ENCODE assay signal across 8 mouse cellular contexts in genomic region chr10:81268056-81268455, GRCm38 (mm10). TPM values are rescaled to one million over a fixed set of nuclear protein-coding genes. Genes with fewer than 3 reads are reported as not detected.
A peak's percentile ranks its signal among the peaks of the same experiment; 100 is the strongest.
DNase-seq lines count a peak whose midpoint lies in the region; ATAC-seq and TF ChIP-seq lines count a peak whose summit lies in the region.

No protein-coding gene starts in this region.

- DNase-seq in adrenal gland, adult (ENCODE audit: inconsistent age in 2 of 2, low spot score in 1 of 2) = peak; percentile 89 to 96
- peak; percentile 83 to 87 for DNase-seq in gastrocnemius, adult 8-10 months (ENCODE audit: low spot score in 2 of 2)
- DNase-seq in induced T-regulatory cell, adult 2 months (ENCODE audit: low read depth) = peak; percentile 88
- DNase-seq in left cerebral cortex, adult 9 months (ENCODE audit: low spot score in 2 of 2) = peak; percentile 70 to 90
- peak; percentile 91 for DNase-seq in right cerebral cortex, adult 18-20 months
- peak; percentile 87 for DNase-seq in urinary bladder, postnatal 14 days (ENCODE audit: low spot score)

- no peak overlapping the region for H3K27ac ChIP-seq in cortical plate, adult 2 months (ENCODE audit: insufficient read depth, low read length)

- ATAC-seq in megakaryocyte, adult 5-6 weeks (ENCODE audit: poor library complexity, severe bottlenecking) = peak; percentile 72

- TF ChIP-seq CTCF in cortical plate, adult 2 months (IDR thresholded peaks at IDR 0.05; ENCODE audit: extremely low read depth, insufficient read depth, low read length) = no peak

- peak; percentile 86; the same call in 1 of the 2 replicates for TF ChIP-seq POLR2A in cortical plate, adult 2 months (IDR thresholded peaks at IDR 0.05; ENCODE audit: extremely low read depth, insufficient read depth, low read length)

- H3K4me1 ChIP-seq in cortical plate, adult 2 months (ENCODE audit: control insufficient read depth, insufficient read depth, low read length) = no peaks in the 10 kb centered on the region

- peak overlapping the region; percentile 49 for H3K4me3 ChIP-seq in cortical plate, adult 2 months (ENCODE audit: insufficient read depth, low read length)

RNA-seq across cellular contexts. Expression of gene Apba3, which starts 1.3 kb away (rescaled TPM):
- polyA plus RNA-seq in cortical plate, adult 2 months (2012; rRNA removed) = 52.1 and 58.2 TPM in 2 replicates
- 100 to 1,000 TPM in 2 of 4 experiments, 10 to 100 TPM in 2; 94.6 to 106 (median 98.8) TPM for total RNA-seq in gastrocnemius, adult 8-10 months (2022)
- total RNA-seq in megakaryocyte, adult 5-6 weeks (2015) = 16.4 and 20.2 TPM in 2 replicates
- 11.5 and 15.0 TPM in 2 replicates for total RNA-seq in megakaryocyte, adult 5-6 weeks (2017)

RNA-seq across cellular contexts. Expression of gene Mrpl54, which starts 1.3 kb away (rescaled TPM):
- polyA plus RNA-seq in cortical plate, adult 2 months (2012; rRNA removed) = 61.1 and 64.7 TPM in 2 replicates
- total RNA-seq in gastrocnemius, adult 8-10 months (2022) = 100 to 1,000 TPM in 3 of 4 experiments, 10 to 100 TPM in 1; 96.1 to 111 (median 102) TPM
- 52.1 and 67.0 TPM in 2 replicates for total RNA-seq in megakaryocyte, adult 5-6 weeks (2015)
- total RNA-seq in megakaryocyte, adult 5-6 weeks (2017) = 97.4 and 154 TPM in 2 replicates

RNA-seq across cellular contexts. Expression of gene Matk, which starts 15.3 kb away (rescaled TPM):
- 475 and 540 TPM in 2 replicates for polyA plus RNA-seq in cortical plate, adult 2 months (2012; rRNA removed)
- total RNA-seq in gastrocnemius, adult 8-10 months (2022) = under 1 TPM in 2 of 4 experiments, not detected in 2; 0.31 TPM
- 5.4 and 5.9 TPM in 2 replicates for total RNA-seq in megakaryocyte, adult 5-6 weeks (2015)
- total RNA-seq in megakaryocyte, adult 5-6 weeks (2017) = 7.5 and 8.1 TPM in 2 replicates

RNA-seq across cellular contexts. Expression of gene Tjp3, which starts 23.3 kb away (rescaled TPM):
- polyA plus RNA-seq in cortical plate, adult 2 months (2012; rRNA removed) = 0.15 and 0.17 TPM in 2 replicates
- total RNA-seq in gastrocnemius, adult 8-10 months (2022) = not detected
- 3.4 and 3.7 TPM in 2 replicates for total RNA-seq in megakaryocyte, adult 5-6 weeks (2015)
- 5.0 and 6.5 TPM in 2 replicates for total RNA-seq in megakaryocyte, adult 5-6 weeks (2017)

RNA-seq across cellular contexts. Expression of gene Pip5k1c, which starts 24.7 kb away (rescaled TPM):
- 414 and 443 TPM in 2 replicates for polyA plus RNA-seq in cortical plate, adult 2 months (2012; rRNA removed)
- 10 to 100 TPM; 18.5 to 22.8 (median 21.9) TPM for total RNA-seq in gastrocnemius, adult 8-10 months (2022)
- 28.0 and 31.7 TPM in 2 replicates for total RNA-seq in megakaryocyte, adult 5-6 weeks (2015)
- total RNA-seq in megakaryocyte, adult 5-6 weeks (2017) = 40.4 and 46.1 TPM in 2 replicates

Comparison
In these comparisons a context has a peak if more than half of its experiments do, and no peak if none do; other contexts are left out.
1. RNA of gene Apba3, which starts 1.3 kb away (total RNA-seq): 94.6 to 106 TPM in gastrocnemius, adult 8-10 months; 11.5 to 20.2 TPM in megakaryocyte, adult 5-6 weeks; every median in the first group is over 4 times any median in the second.
2. RNA of gene Matk, which starts 15.3 kb away (total RNA-seq): 5.4 to 8.1 TPM in megakaryocyte, adult 5-6 weeks; 0.31 TPM in gastrocnemius, adult 8-10 months; every median in the first group is over 4 times any median in the second.
3. Peak in every context shown above with its lines, with median percentiles within 50 percentile points of each other: DNase-seq.